Mouse (Mus musculus): ENCODE measurements around the gene Auh. TPM values are rescaled to one million over a fixed set of nuclear protein-coding genes. Genes with fewer than 3 reads are reported as not detected.

Gene Auh
- polyA plus RNA-seq, 1 experiment from 2014 or later, result 61.5 TPM

GRCm38 (mm10) chr13:52953779-52954553, 24.5 kb upstream of the Auh start:
- no peak overlapping the region for H3K4me3 ChIP-seq
- no peak overlapping the region for H3K4me2 ChIP-seq
- ATAC-seq (replicated peaks), result no peak
- no peaks in the 10 kb centered on the region for H3K27me3 ChIP-seq (replicated peaks)
- no peaks in the 10 kb centered on the region for H3K4me1 ChIP-seq
- no peaks in the 10 kb centered on the region for H3K36me3 ChIP-seq (replicated peaks)
- no peak overlapping the region for H3K27ac ChIP-seq
- WGBS, result 62% methylated on average over 6 of the region's 6 CpGs
- no peaks in the 10 kb centered on the region; the same call in 1 of the 2 replicates for H3K9me3 ChIP-seq
- H3K9ac ChIP-seq, result no peak overlapping the region

GRCm38 (mm10) chr13:52949211-52949610, 19.7 kb upstream of the Auh start:
- no peak overlapping the region for H3K4me3 ChIP-seq
- no peak overlapping the region for H3K27ac ChIP-seq
- H3K27me3 ChIP-seq (replicated peaks), result no peaks in the 10 kb centered on the region
- H3K9me3 ChIP-seq, result no peaks in the 10 kb centered on the region
- no peak overlapping the region for H3K9ac ChIP-seq
- no peak overlapping the region for H3K4me2 ChIP-seq
- H3K36me3 ChIP-seq (replicated peaks), result no peaks in the 10 kb centered on the region
- WGBS, result 79% methylated on average over 3 of the region's 3 CpGs
- no peaks in the 10 kb centered on the region for H3K4me1 ChIP-seq
- ATAC-seq (replicated peaks), result no peak

GRCm38 (mm10) chr13:52947545-52947944, 18.1 kb upstream of the Auh start:
- H3K4me1 ChIP-seq, result no peaks in the 10 kb centered on the region
- H3K9me3 ChIP-seq, result no peaks in the 10 kb centered on the region
- WGBS, result 81% methylated on average over 4 of the region's 4 CpGs
- no peak overlapping the region for H3K27ac ChIP-seq
- H3K9ac ChIP-seq, result no peak overlapping the region
- no peaks in the 10 kb centered on the region for H3K27me3 ChIP-seq (replicated peaks)
- no peaks in the 10 kb centered on the region for H3K36me3 ChIP-seq (replicated peaks)
- H3K4me2 ChIP-seq, result no peak overlapping the region
- H3K4me3 ChIP-seq, result no peak overlapping the region
- no peak for ATAC-seq (replicated peaks)

GRCm38 (mm10) chr13:52945769-52946168, 16.3 kb upstream of the Auh start:
- H3K36me3 ChIP-seq (replicated peaks), result no peaks in the 10 kb centered on the region
- ATAC-seq (replicated peaks), result no peak

GRCm38 (mm10) chr13:52944116-52944515, 14.6 kb upstream of the Auh start:
- H3K9ac ChIP-seq, result no peak overlapping the region
- H3K4me2 ChIP-seq, result no peak overlapping the region
- no peaks in the 10 kb centered on the region for H3K36me3 ChIP-seq (replicated peaks)
- WGBS, result 77% methylated on average over 4 of the region's 4 CpGs
- ATAC-seq (replicated peaks), result no peak
- no peak overlapping the region for H3K4me3 ChIP-seq
- no peaks in the 10 kb centered on the region for H3K27me3 ChIP-seq (replicated peaks)
- H3K9me3 ChIP-seq, result no peaks in the 10 kb centered on the region
- H3K27ac ChIP-seq, result no peak overlapping the region
- H3K4me1 ChIP-seq, result no peaks in the 10 kb centered on the region

More at GRCm38 (mm10) chr13:52945769-52946168, 16.3 kb upstream of the Auh start:
- Histone ChIP-seq H3K27ac (no peak overlapping the region), H3K4me3 (no peak overlapping the region), H3K9me3 (no peaks in the 10 kb centered on the region), H3K9ac (no peak overlapping the region), H3K27me3 (replicated peaks) (no peaks in the 10 kb centered on the region), H3K4me2 (no peak overlapping the region), H3K4me1 (no peaks in the 10 kb centered on the region)
- WGBS, result 77% methylated on average over 9 of the region's 9 CpGs

- H3K4me1 ChIP-seq, result no peaks in the 10 kb centered on the region
- H3K4me2 ChIP-seq, result no peak overlapping the region
- H3K9ac ChIP-seq, result no peak overlapping the region
- no peaks in the 10 kb centered on the region for H3K9me3 ChIP-seq
- WGBS, result 58% methylated on average over 1 of the region's 1 CpGs
- no peak overlapping the region for H3K27ac ChIP-seq
- no peaks in the 10 kb centered on the region for H3K36me3 ChIP-seq (replicated peaks)
- no peak for ATAC-seq (replicated peaks)
- no peak overlapping the region for H3K4me3 ChIP-seq
- no peaks in the 10 kb centered on the region for H3K27me3 ChIP-seq (replicated peaks)
These were observed 13.5 kb upstream of the Auh start for GRCm38 (mm10) chr13:52942876-52943388.

- Histone ChIP-seq H3K4me2 (no peak overlapping the region), H3K27ac (no peak overlapping the region), H3K9ac (no peak overlapping the region), H3K9me3 (no peaks in the 10 kb centered on the region), H3K4me3 (no peak overlapping the region), H3K36me3 (replicated peaks) (no peaks in the 10 kb centered on the region), H3K4me1 (no peaks in the 10 kb centered on the region), H3K27me3 (replicated peaks) (no peaks in the 10 kb centered on the region)
- 83% methylated on average over 7 of the region's 7 CpGs for WGBS
- ATAC-seq (replicated peaks), result no peak
These were observed 11.5 kb upstream of the Auh start for GRCm38 (mm10) chr13:52940956-52941355.

GRCm38 (mm10) chr13:52930582-52930981, 1.1 kb upstream of the Auh start:
- H3K27ac ChIP-seq, result no peak overlapping the region
- H3K4me3 ChIP-seq, result no peak overlapping the region
- no peaks in the 10 kb centered on the region for H3K27me3 ChIP-seq (replicated peaks)
- H3K9ac ChIP-seq, result no peak overlapping the region
- H3K4me1 ChIP-seq, result peaks cover 24% of the 10 kb centered on the region
- no peak overlapping the region for H3K4me2 ChIP-seq
- ATAC-seq (replicated peaks), result no peak
- WGBS, result 46% methylated on average over 10 of the region's 10 CpGs
- no peaks in the 10 kb centered on the region for H3K36me3 ChIP-seq (replicated peaks)
- no peaks in the 10 kb centered on the region for H3K9me3 ChIP-seq

- Histone ChIP-seq H3K9ac (peak overlapping the region; percentile 74), H3K27ac (peak overlapping the region; percentile 88; the same call in 1 of the 2 replicates)
These were observed 1.1 kb downstream of the Auh start for GRCm38 (mm10) chr13:52928392-52928791.

GRCm38 (mm10) chr13:52924457-52924856, 5.0 kb downstream of the Auh start:
- Histone ChIP-seq H3K9ac (no peak overlapping the region), H3K27me3 (replicated peaks) (no peaks in the 10 kb centered on the region), H3K27ac (no peak overlapping the region), H3K4me1 (peaks cover 22% of the 10 kb centered on the region), H3K4me2 (no peak overlapping the region), H3K4me3 (no peak overlapping the region), H3K36me3 (replicated peaks) (no peaks in the 10 kb centered on the region), H3K9me3 (no peaks in the 10 kb centered on the region)
- no peak for ATAC-seq (replicated peaks)
- 86% methylated on average over 5 of the region's 5 CpGs for WGBS

More at GRCm38 (mm10) chr13:52928392-52928791, 1.1 kb downstream of the Auh start:
- Histone ChIP-seq H3K27me3 (replicated peaks) (no peaks in the 10 kb centered on the region), H3K4me3 (peak overlapping the region; percentile 77), H3K9me3 (no peaks in the 10 kb centered on the region), H3K4me1 (peaks cover 24% of the 10 kb centered on the region), H3K4me2 (peak overlapping the region; percentile 61), H3K36me3 (replicated peaks) (no peaks in the 10 kb centered on the region)
- 65% methylated on average over 9 of the region's 9 CpGs for WGBS
- no peak for ATAC-seq (replicated peaks)

- H3K27ac ChIP-seq, result no peak overlapping the region
- H3K36me3 ChIP-seq (replicated peaks), result no peaks in the 10 kb centered on the region
- H3K4me2 ChIP-seq, result no peak overlapping the region
- no peaks in the 10 kb centered on the region for H3K9me3 ChIP-seq
- no peak overlapping the region for H3K4me3 ChIP-seq
- H3K4me1 ChIP-seq, result peaks cover 2% of the 10 kb centered on the region
- ATAC-seq (replicated peaks), result no peak
- WGBS, result 90% methylated on average over 8 of the region's 8 CpGs
- H3K27me3 ChIP-seq (replicated peaks), result no peaks in the 10 kb centered on the region
- H3K9ac ChIP-seq, result no peak overlapping the region
These were observed 7.5 kb downstream of the Auh start for GRCm38 (mm10) chr13:52921966-52922365.

- H3K27me3 ChIP-seq (replicated peaks), result no peaks in the 10 kb centered on the region
- H3K27ac ChIP-seq, result no peak overlapping the region
- H3K4me2 ChIP-seq, result no peak overlapping the region
- H3K9ac ChIP-seq, result no peak overlapping the region
- WGBS, result 81% methylated on average over 7 of the region's 7 CpGs
- H3K4me1 ChIP-seq, result peaks cover 3% of the 10 kb centered on the region; the same call in 1 of the 2 replicates
- no peaks in the 10 kb centered on the region for H3K9me3 ChIP-seq
- no peaks in the 10 kb centered on the region for H3K36me3 ChIP-seq (replicated peaks)
- no peak for ATAC-seq (replicated peaks)
- H3K4me3 ChIP-seq, result no peak overlapping the region
These were observed 8.2 kb downstream of the Auh start for GRCm38 (mm10) chr13:52921065-52921825.

Data from midbrain, embryonic 15.5 days (tissue).